Mouse (Mus musculus) effector memory CD4-positive, alpha-beta T cell, adult 7 months (primary cell): Measurements from ENCODE around the gene Zfp606. TPM values are rescaled to one million over a fixed set of nuclear protein-coding genes. Genes with fewer than 3 reads are reported as not detected.

Experiments used
- polyA plus RNA-seq: library from polyadenylated mRNA; unstranded; fragments of 100-300 nt; shearing (Covaris generic); gene quantifications from one replicate; pipeline ENCODE4 v1.2.1, GENCODE M21; 2017

Zfp606 gene
- polyA plus RNA-seq = 2.3 TPM

GRCm38 (mm10) chr7:12478158-12479008, at the start of gene Zfp606:
Gene Zfp606, plus strand, starts transcription at chr7:12478293.

GRCm38 (mm10) chr7:12512217-12512616, 34.1 kb downstream of the Zfp606 start, which contains the start of gene 2900092C05Rik:
Gene 2900092C05Rik, plus strand, starts transcription at chr7:12512517.

Other genes starting within 250 kb of the Zfp606 start
- 0.04 TPM for gene Vmn1r81, start 210.0 kb upstream of the Zfp606 start, polyA plus RNA-seq
- 0.13 TPM for gene Vmn1r82, start 177.9 kb upstream of the Zfp606 start, polyA plus RNA-seq
- not detected for gene Vmn1r83, start 148.8 kb upstream of the Zfp606 start, polyA plus RNA-seq
- gene Vmn1r84, start 109.0 kb upstream of the Zfp606 start, polyA plus RNA-seq = not detected
- 1.9 TPM for gene Zfp551, start 55.5 kb upstream of the Zfp606 start, polyA plus RNA-seq
- not detected for gene 2900092C05Rik, start 34.2 kb downstream of the Zfp606 start, polyA plus RNA-seq
- 0.11 TPM for gene Vmn2r53, start 130.5 kb downstream of the Zfp606 start, polyA plus RNA-seq
- not detected for gene Vmn2r54, start 162.0 kb downstream of the Zfp606 start, polyA plus RNA-seq
- gene Vmn2r55, start 206.7 kb downstream of the Zfp606 start, polyA plus RNA-seq = not detected